Mouse (Mus musculus): ENCODE data around the gene Ttll11. TPM values are rescaled to one million over a fixed set of nuclear protein-coding genes. Genes with fewer than 3 reads are reported as not detected.

Ttll11 gene
- polyA plus RNA-seq, 1 experiment from 2014 or later, result 2.1 TPM

GRCm38 (mm10) chr2:35858281-35858680, 121.4 kb downstream of the Ttll11 start:
- H3K36me3 ChIP-seq (replicated peaks; ENCODE audit: control insufficient read depth, insufficient read depth, low read depth, low read length), result no peaks in the 10 kb centered on the region
- 64% methylated on average over 6 of the region's 6 CpGs for WGBS
- H3K4me2 ChIP-seq (ENCODE audit: low read depth, low read length), result no peak overlapping the region
- no peak for DNase-seq (ENCODE audit: low spot score)
- no peaks in the 10 kb centered on the region for H3K9me3 ChIP-seq (replicated peaks; ENCODE audit: control insufficient read depth, low read length)
- H3K4me3 ChIP-seq (ENCODE audit: low read depth, low read length), result no peak overlapping the region
- no peaks in the 10 kb centered on the region for H3K27me3 ChIP-seq (ENCODE audit: control insufficient read depth, insufficient read depth, low read length)
- H3K27ac ChIP-seq (replicated peaks; ENCODE audit: low read depth, low read length), result no peak overlapping the region
- ATAC-seq (replicated peaks; ENCODE audit: insufficient number of reproducible peaks, low FRiP score, low TSS enrichment, low read depth), result no peak
- H3K4me1 ChIP-seq (ENCODE audit: control insufficient read depth, insufficient read depth, low read length), result no peaks in the 10 kb centered on the region
- no peak overlapping the region for H3K9ac ChIP-seq (replicated peaks; ENCODE audit: low read length)

- no peak overlapping the region for H3K4me3 ChIP-seq (ENCODE audit: low read depth, low read length)
- DNase-seq (ENCODE audit: low spot score), result no peak
- ATAC-seq (replicated peaks; ENCODE audit: insufficient number of reproducible peaks, low FRiP score, low TSS enrichment, low read depth), result no peak
- H3K9me3 ChIP-seq (replicated peaks; ENCODE audit: control insufficient read depth, low read length), result no peaks in the 10 kb centered on the region
- no peak overlapping the region for H3K27ac ChIP-seq (replicated peaks; ENCODE audit: low read depth, low read length)
- no peaks in the 10 kb centered on the region for H3K4me1 ChIP-seq (ENCODE audit: control insufficient read depth, insufficient read depth, low read length)
- H3K27me3 ChIP-seq (ENCODE audit: control insufficient read depth, insufficient read depth, low read length), result no peaks in the 10 kb centered on the region
- no peak overlapping the region for H3K9ac ChIP-seq (replicated peaks; ENCODE audit: low read length)
- H3K4me2 ChIP-seq (ENCODE audit: low read depth, low read length), result no peak overlapping the region
- H3K36me3 ChIP-seq (replicated peaks; ENCODE audit: control insufficient read depth, insufficient read depth, low read depth, low read length), result no peaks in the 10 kb centered on the region
- 85% methylated on average over 2 of the region's 2 CpGs for WGBS
These were observed 122.8 kb downstream of the Ttll11 start for GRCm38 (mm10) chr2:35856901-35857300.

- DNase-seq (ENCODE audit: low spot score) (peak; percentile 55), ATAC-seq (replicated peaks; ENCODE audit: insufficient number of reproducible peaks, low FRiP score, low TSS enrichment, low read depth) (no peak)
- no peak overlapping the region for H3K4me3 ChIP-seq (ENCODE audit: low read depth, low read length)
- H3K27ac ChIP-seq (replicated peaks; ENCODE audit: low read depth, low read length), result no peak overlapping the region
- no peaks in the 10 kb centered on the region for H3K4me1 ChIP-seq (ENCODE audit: control insufficient read depth, insufficient read depth, low read length)
- 40% methylated on average over 5 of the region's 5 CpGs for WGBS
- H3K4me2 ChIP-seq (ENCODE audit: low read depth, low read length), result no peak overlapping the region
- no peaks in the 10 kb centered on the region for H3K9me3 ChIP-seq (replicated peaks; ENCODE audit: control insufficient read depth, low read length)
- no peaks in the 10 kb centered on the region for H3K27me3 ChIP-seq (ENCODE audit: control insufficient read depth, insufficient read depth, low read length)
- no peaks in the 10 kb centered on the region for H3K36me3 ChIP-seq (replicated peaks; ENCODE audit: control insufficient read depth, insufficient read depth, low read depth, low read length)
- no peak overlapping the region for H3K9ac ChIP-seq (replicated peaks; ENCODE audit: low read length)
These were observed 124.8 kb downstream of the Ttll11 start for GRCm38 (mm10) chr2:35854877-35855276.

- WGBS, result 69% methylated on average over 4 of the region's 4 CpGs
- H3K36me3 ChIP-seq (replicated peaks; ENCODE audit: control insufficient read depth, insufficient read depth, low read depth, low read length), result no peaks in the 10 kb centered on the region
These were observed 126.7 kb downstream of the Ttll11 start for GRCm38 (mm10) chr2:35852971-35853370.

GRCm38 (mm10) chr2:35852164-35852509, 127.6 kb downstream of the Ttll11 start:
- DNase-seq (ENCODE audit: low spot score) (no peak), ATAC-seq (replicated peaks; ENCODE audit: insufficient number of reproducible peaks, low FRiP score, low TSS enrichment, low read depth) (no peak)
- H3K9me3 ChIP-seq (replicated peaks; ENCODE audit: control insufficient read depth, low read length), result no peaks in the 10 kb centered on the region
- H3K27me3 ChIP-seq (ENCODE audit: control insufficient read depth, insufficient read depth, low read length), result no peaks in the 10 kb centered on the region; the same call in 1 of the 2 replicates
- no peak overlapping the region for H3K4me3 ChIP-seq (ENCODE audit: low read depth, low read length)
- H3K27ac ChIP-seq (replicated peaks; ENCODE audit: low read depth, low read length), result no peak overlapping the region
- no peaks in the 10 kb centered on the region for H3K4me1 ChIP-seq (ENCODE audit: control insufficient read depth, insufficient read depth, low read length)
- no peaks in the 10 kb centered on the region for H3K36me3 ChIP-seq (replicated peaks; ENCODE audit: control insufficient read depth, insufficient read depth, low read depth, low read length)
- WGBS, result 46% methylated on average over 3 of the region's 3 CpGs
- no peak overlapping the region for H3K9ac ChIP-seq (replicated peaks; ENCODE audit: low read length)
- no peak overlapping the region for H3K4me2 ChIP-seq (ENCODE audit: low read depth, low read length)

More at GRCm38 (mm10) chr2:35852971-35853370, 126.7 kb downstream of the Ttll11 start:
- Histone ChIP-seq H3K4me1 (ENCODE audit: control insufficient read depth, insufficient read depth, low read length) (no peaks in the 10 kb centered on the region), H3K9ac (replicated peaks; ENCODE audit: low read length) (no peak overlapping the region), H3K9me3 (replicated peaks; ENCODE audit: control insufficient read depth, low read length) (no peaks in the 10 kb centered on the region), H3K4me2 (ENCODE audit: low read depth, low read length) (no peak overlapping the region), H3K27ac (replicated peaks; ENCODE audit: low read depth, low read length) (no peak overlapping the region), H3K4me3 (ENCODE audit: low read depth, low read length) (no peak overlapping the region), H3K27me3 (ENCODE audit: control insufficient read depth, insufficient read depth, low read length) (no peaks in the 10 kb centered on the region; the same call in 1 of the 2 replicates)
- DNase-seq (ENCODE audit: low spot score), result no peak
- no peak for ATAC-seq (replicated peaks; ENCODE audit: insufficient number of reproducible peaks, low FRiP score, low TSS enrichment, low read depth)

- WGBS, result 43% methylated on average over 17 of the region's 17 CpGs
- ATAC-seq (replicated peaks; ENCODE audit: insufficient number of reproducible peaks, low FRiP score, low TSS enrichment, low read depth) (no peak), DNase-seq (ENCODE audit: low spot score) (peak; percentile 33)
- no peak overlapping the region for H3K4me3 ChIP-seq (ENCODE audit: low read depth, low read length)
- no peaks in the 10 kb centered on the region for H3K4me1 ChIP-seq (ENCODE audit: control insufficient read depth, insufficient read depth, low read length)
- H3K4me2 ChIP-seq (ENCODE audit: low read depth, low read length), result no peak overlapping the region
- no peak overlapping the region for H3K9ac ChIP-seq (replicated peaks; ENCODE audit: low read length)
- no peaks in the 10 kb centered on the region for H3K9me3 ChIP-seq (replicated peaks; ENCODE audit: control insufficient read depth, low read length)
- no peak overlapping the region for H3K27ac ChIP-seq (replicated peaks; ENCODE audit: low read depth, low read length)
- H3K36me3 ChIP-seq (replicated peaks; ENCODE audit: control insufficient read depth, insufficient read depth, low read depth, low read length), result no peaks in the 10 kb centered on the region
- H3K27me3 ChIP-seq (ENCODE audit: control insufficient read depth, insufficient read depth, low read length), result no peaks in the 10 kb centered on the region; the same call in 1 of the 2 replicates
These were observed 128.1 kb downstream of the Ttll11 start for GRCm38 (mm10) chr2:35851420-35852163.

- H3K4me1 ChIP-seq (ENCODE audit: control insufficient read depth, insufficient read depth, low read length), result no peaks in the 10 kb centered on the region
- H3K4me3 ChIP-seq (ENCODE audit: low read depth, low read length), result no peak overlapping the region
- H3K9ac ChIP-seq (replicated peaks; ENCODE audit: low read length), result no peak overlapping the region
- WGBS, result 57% methylated on average over 10 of the region's 10 CpGs
- H3K27me3 ChIP-seq (ENCODE audit: control insufficient read depth, insufficient read depth, low read length), result no peaks in the 10 kb centered on the region; the same call in 1 of the 2 replicates
- no peak for DNase-seq (ENCODE audit: low spot score)
- no peaks in the 10 kb centered on the region for H3K9me3 ChIP-seq (replicated peaks; ENCODE audit: control insufficient read depth, low read length)
- 0 out of 2 replicates have a peak, but pooled peaks have one; percentile 10 for ATAC-seq (replicated peaks; ENCODE audit: insufficient number of reproducible peaks, low FRiP score, low TSS enrichment, low read depth)
- no peak overlapping the region for H3K27ac ChIP-seq (replicated peaks; ENCODE audit: low read depth, low read length)
- H3K36me3 ChIP-seq (replicated peaks; ENCODE audit: control insufficient read depth, insufficient read depth, low read depth, low read length), result no peaks in the 10 kb centered on the region
- no peak overlapping the region for H3K4me2 ChIP-seq (ENCODE audit: low read depth, low read length)
These were observed 130.0 kb downstream of the Ttll11 start for GRCm38 (mm10) chr2:35849632-35850230.
